Mouse (Mus musculus) right cerebral cortex, postnatal 36 days (tissue): ENCODE data around the gene Gm17374.
A peak's percentile ranks its signal among the peaks of the same experiment; 100 is the strongest.
"Not testable (repeated sequence)": the region's sequence is repeated elsewhere in the genome, so short reads cannot be mapped to it uniquely, and the experiment has no call there.

ENCODE experiments used
- DNase-seq, 2 experiments: peaks; one replicate each; pipeline ENCODE4 v3.0.0; 2022; ENCODE audit warnings: low spot score in 2 of 2, mixed read lengths in 1 of 2

Gene Gm17374

GRCm38 (mm10) chr2:140151743-140152142, at the start of gene Gm17374:
Gene Gm17374, plus strand, starts transcription at chr2:140152043.
- DNase-seq, result not testable (repeated sequence)

- peak in 1 of 2 experiments; percentile 2 for DNase-seq
Measured at GRCm38 (mm10) chr2:140104951-140105350, 46.9 kb upstream of the Gm17374 start.

- no peak for DNase-seq
Measured at GRCm38 (mm10) chr2:140107641-140108040, 44.2 kb upstream of the Gm17374 start.

- DNase-seq, result no peak
Measured at GRCm38 (mm10) chr2:140108945-140109344, 42.9 kb upstream of the Gm17374 start.

- peak; percentile 26 to 32 for DNase-seq
Measured at GRCm38 (mm10) chr2:140113851-140114250, 38.0 kb upstream of the Gm17374 start.

- DNase-seq, result no peak
Measured at GRCm38 (mm10) chr2:140125516-140125915, 26.3 kb upstream of the Gm17374 start.

- no peak for DNase-seq
Measured at GRCm38 (mm10) chr2:140159186-140159730, 7.4 kb downstream of the Gm17374 start.

- DNase-seq, result no peak
Measured at GRCm38 (mm10) chr2:140163351-140163854, 11.6 kb downstream of the Gm17374 start.

- DNase-seq, result no peak
Measured at GRCm38 (mm10) chr2:140169057-140169456, 17.2 kb downstream of the Gm17374 start.

- DNase-seq, result peak; percentile 97
Measured at GRCm38 (mm10) chr2:140170127-140170802, 18.4 kb downstream of the Gm17374 start, which contains the start of the genes Esf1 and Ndufaf5. Gene Esf1, minus strand, starts transcription at chr2:140170564. Gene Ndufaf5, plus strand, starts transcription at chr2:140170649.

GRCm38 (mm10) chr2:140170803-140171553, 19.1 kb downstream of the Gm17374 start:
- DNase-seq, result no peak

GRCm38 (mm10) chr2:140185685-140186210, 33.9 kb downstream of the Gm17374 start:
- not testable (repeated sequence) for DNase-seq

GRCm38 (mm10) chr2:140200713-140201112, 48.9 kb downstream of the Gm17374 start:
- DNase-seq, result no peak

- peak in 1 of 2 experiments; percentile 11 for DNase-seq
Measured at GRCm38 (mm10) chr2:140202573-140202972, 50.7 kb downstream of the Gm17374 start.
